Mouse (Mus musculus) right cerebral cortex, postnatal 25 days (tissue): Measurements from ENCODE around the gene Txlng.
"Not testable (repeated sequence)": the region's sequence is repeated elsewhere in the genome, so short reads cannot be mapped to it uniquely, and the experiment has no call there.

Source experiments
- DNase-seq: peaks from one replicate; pipeline ENCODE4 v3.0.0; 2022

The Txlng gene

DNA sequence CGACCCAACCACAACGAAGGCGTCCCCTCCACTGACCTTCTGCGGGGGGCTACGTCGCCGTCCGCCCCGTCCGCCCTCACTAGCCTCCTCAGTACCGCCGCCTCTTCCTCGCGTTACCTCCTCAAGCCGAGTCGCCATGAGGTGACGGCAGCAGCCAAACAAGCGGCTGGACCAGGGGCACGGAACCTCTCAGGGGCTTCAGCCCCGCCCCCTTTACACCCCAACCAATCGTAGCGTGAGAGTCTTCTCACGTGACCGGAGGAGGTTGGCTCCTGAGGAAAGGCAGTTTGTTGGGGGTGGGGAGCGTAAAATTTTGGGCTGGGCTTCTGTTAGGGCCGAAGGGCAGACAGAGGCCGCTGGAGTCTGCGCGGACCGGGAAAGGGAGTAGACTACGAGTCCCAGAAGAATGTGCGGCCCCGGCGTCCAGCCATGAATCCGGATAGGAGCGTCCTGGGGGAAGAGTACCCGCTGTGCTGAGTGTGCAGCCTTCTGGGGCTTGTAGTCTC is at the start of gene Txlng:
Gene Txlng, minus strand, starts transcription at position 252 of the 506 bp plus-strand sequence.
- peak; percentile 91 for DNase-seq

DNA sequence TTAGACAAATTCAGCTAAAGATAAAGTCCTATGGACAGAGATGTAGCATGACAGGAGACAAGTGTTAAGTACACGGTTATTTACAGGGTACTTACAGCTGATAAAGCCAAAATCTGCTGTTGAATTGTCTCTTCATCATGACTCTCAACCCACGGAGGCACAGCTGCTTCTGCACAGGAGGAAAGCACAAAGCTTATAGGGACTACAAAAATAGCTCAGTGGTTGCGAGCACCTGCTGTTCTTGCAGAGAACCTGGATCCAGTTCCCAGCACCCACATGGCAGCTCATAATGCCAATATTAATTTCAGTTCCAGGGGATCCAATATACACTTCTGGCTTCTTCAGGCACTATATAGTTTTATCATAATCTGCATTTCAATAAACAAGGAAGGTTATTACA is 49.0 kb upstream of the Txlng start:
- no peak for DNase-seq

DNA sequence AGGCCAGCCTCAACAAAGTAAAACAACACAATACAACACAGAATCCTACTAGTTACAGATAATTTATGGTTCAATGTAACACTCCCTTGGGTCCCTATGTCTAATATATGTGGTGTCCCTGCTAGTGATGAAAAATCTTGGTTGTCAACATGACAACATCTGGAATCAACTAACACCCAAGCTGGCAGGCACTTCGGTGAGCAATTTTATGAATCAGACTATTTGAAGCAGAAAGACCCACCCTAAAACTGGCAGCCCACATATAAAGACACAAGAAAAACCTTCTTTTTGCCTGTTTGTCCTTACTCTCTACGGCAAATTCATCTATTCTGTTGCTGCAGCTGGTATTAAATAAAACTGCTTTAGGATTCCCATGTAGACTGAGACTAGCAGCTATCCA is 44.5 kb upstream of the Txlng start:
- no peak for DNase-seq

DNA sequence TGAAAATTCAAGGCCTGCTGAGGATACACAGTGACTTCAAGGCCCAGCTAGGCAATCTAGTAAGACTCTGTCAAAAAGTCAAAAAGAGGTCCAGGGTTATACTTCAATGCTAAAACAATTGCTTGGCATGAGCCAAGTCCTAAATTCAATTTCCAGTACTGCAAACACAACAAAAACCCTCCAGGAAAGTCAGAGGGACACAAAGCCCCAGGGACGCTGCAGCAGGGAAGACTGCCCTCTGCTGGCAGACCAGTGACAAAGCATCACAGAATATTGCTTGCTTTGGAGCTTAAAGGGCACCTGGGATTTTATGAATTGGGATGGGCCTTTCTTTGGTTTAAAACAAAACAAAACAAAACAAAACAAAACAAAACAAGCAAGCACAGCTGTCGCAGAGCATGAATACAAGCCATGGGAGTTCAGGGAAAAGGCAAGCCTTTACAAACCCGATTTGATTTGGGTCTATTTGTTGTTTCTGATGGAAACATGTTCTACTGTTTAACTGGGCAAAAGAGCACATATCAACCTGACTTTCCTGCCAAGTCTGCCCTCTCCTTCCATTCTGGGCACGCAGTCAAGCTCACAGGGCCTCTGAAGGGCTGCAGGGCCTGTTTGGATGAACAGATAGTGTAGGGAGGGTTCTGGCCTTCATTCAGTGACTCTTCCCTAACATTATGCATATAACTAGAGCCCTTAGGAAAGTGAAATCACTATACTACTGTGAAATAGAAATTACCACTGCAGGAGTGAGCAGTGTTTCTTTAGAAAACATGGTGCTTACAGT is 42.7 kb upstream of the Txlng start:
- DNase-seq: no peak

DNA sequence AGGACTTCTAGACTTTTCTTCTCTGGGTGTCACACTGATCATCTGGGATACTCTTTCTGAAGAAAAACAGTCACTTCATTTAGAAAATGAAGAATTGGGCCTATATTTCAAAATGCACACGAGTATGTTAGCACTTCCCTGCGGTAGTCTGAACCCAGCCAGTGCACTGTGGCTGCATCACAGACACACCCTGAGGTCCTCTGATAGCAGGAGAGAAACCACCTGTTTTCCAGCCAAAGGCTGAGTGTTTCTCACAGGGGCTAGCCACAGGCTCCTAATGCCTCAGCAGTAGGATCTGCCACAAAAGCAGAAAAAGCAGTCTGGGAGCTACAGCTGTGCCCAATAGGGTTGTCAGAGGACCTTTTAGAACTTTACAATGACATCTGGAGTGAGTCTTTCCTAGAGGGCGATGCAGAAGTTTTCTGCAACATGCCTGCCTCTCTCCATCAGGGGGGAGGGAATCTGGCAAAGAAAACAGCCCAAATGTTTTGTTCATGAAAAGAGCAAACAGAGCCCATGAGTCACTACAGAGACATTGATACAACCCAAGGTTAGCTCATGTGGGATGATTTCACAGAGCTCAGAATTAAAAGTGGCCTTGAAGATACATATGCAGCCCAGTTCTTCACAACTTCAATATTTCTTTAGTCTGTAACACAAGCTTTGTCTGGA is 39.2 kb upstream of the Txlng start:
- no peak for DNase-seq

DNA sequence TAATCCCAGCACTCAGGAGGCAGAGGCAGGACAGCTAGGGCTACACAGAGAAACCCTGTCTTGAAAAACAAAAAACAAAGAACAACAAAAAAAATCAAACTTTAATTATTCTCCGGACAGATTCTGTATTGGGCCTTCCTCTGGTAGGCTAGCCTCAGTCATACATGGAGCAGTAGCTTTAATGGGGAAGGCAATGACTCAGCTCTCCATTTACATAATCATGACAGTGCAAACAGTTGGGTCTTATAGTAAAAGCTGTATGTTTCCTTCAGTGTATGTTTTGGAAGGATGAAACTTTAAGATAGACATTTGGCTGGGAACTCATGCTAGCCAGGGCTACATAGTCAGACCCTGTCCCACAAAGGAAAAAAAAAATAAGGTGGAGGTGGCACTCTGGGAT is 19.4 kb upstream of the Txlng start:
- DNase-seq: no peak

DNA sequence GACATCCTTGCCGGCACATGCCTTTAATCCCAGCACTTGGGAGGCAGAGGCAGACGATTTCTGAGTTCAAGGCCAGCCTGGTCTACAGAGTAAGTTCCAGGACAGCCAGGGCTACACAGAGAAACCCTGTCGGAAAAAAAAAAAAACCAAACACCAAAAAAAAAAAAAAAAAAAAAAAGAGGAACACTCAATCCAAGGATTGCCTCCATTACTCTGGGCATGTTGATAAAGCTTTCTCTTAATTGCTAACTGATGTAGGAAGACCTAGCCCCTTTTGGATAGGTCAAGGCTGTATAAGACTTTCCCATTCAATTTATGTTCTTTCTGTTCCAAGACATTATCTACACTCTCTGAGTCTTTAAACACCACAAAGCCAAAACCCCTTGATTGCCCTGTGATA is 16.3 kb upstream of the Txlng start:
- DNase-seq: no peak

DNA sequence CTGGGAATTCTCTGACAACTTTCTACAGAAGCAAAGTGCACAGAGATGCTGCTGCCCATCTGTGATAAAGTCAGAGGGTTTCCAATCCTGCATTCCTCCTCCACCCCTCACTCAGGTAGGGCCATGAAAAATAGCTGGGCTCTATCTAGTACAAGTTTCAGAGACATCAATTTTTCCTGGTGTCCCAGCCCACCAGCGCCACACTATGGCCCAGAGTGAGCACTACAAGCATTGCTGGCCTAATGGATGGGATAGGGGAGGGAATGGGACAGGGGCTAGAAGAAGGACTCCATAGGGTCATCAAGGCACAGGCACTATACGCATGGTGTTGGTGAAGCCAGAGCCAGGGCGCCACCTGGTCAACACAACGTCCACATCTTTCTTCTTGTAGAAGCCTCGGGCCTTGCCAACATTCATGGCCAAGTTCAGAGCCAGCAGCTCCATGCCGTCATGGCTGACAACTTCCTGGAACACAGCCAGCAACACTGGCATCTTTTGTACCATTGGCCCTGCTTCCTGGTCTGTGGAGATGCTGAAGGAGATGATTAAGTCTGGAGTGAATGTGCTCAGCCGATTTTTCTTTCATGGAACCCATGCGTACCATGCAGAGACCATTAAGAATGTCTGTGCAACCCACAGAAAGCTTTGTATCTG is 15.3 kb upstream of the Txlng start:
- DNase-seq: no peak

DNA sequence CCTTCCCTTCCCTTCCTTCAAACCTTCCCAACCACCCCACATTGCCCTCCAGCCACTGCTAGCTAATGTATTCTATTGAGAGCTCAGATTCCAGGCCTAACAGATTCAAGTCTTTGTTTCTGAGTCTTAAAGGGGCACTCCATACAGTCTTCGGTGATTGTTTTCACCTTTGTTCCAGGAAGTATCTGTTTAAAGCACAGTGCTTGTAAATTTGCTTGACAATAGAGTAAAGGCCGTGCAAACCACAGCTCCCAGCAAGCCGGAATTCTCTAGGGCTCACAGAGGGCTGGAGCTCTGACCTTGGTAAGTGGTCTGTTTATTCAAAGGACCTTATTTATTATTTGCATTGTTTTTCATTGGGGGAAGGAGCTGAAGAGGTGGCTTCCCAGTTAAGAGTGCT is 2.8 kb upstream of the Txlng start:
- no peak for DNase-seq

DNA sequence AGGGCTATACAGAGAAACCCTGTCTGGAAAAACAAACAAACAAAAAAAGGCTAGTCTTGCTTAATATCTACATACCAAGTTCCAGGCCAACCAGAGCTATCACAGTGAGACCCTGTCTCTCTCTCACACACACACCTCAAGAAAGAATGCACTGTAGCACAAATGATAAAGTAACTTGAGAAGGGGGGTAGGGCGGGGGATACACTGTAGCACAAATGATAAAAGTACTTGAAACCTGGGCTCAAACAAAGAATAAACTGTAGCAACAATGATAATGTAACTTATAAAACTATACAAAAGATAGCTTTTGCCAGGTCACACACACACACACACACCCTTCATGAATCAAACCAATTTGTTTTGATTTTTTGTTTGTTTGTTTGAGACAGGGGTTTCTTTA is 2.3 kb upstream of the Txlng start:
- DNase-seq: no peak

DNA sequence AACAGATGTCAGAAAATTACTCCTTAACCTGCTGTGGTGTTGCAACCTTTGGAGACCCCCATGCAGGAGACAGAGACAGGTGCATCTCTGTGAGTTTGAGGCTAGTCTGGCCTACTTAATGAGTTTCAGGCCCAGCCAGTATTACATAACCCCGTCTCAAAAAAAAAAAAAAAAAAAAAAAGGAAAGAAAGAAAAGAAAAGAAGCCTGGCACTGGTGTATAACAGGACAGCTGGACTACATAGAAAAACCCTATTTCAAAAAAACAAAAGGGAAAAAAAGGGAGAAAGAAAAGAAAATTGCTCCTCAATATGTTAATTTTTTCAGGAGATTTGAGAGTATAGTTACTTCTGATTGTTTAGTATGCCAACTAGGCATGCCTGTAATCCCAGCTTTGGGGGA is 1.8 kb upstream of the Txlng start:
- DNase-seq: no peak

DNA sequence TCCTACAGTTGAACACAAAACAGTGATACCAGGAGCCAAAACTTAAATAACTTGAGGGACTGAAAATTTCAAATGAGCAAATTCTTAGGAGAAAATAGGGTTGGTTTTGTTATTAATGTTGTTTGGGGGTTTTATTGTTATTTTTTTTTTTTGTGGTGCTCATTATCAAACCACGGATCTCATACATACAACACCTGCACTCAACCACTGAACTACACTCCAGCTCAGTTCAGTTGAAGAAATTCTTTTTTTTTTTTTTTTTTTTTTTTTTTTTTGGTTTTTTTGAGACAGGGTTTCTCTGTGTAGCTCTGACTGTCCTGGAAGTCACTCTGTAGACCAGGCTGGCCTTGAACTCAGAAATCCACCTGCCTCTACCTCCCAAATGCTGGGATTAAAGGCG is 1.1 kb upstream of the Txlng start:
- DNase-seq: not testable (repeated sequence)

DNA sequence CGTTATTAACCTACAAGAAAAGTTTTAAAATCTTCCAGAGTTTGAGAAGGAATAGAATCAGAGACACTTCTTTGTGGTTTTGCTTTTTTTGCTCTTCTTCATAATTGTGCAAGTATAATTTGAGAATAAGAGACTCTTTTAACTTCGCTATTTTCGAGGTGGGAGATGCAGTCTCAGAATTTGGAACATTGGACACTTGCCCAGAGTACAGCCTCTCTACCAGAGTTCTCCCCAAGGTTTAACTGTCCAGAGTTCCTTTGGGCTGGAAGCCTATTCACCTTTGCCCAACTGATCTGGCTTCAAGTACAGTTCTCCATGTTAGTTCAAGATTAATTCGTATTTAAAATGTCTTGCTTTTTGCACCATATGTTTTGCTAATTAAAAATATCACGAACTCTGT is 487 bp upstream of the Txlng start:
- no peak for DNase-seq

DNA sequence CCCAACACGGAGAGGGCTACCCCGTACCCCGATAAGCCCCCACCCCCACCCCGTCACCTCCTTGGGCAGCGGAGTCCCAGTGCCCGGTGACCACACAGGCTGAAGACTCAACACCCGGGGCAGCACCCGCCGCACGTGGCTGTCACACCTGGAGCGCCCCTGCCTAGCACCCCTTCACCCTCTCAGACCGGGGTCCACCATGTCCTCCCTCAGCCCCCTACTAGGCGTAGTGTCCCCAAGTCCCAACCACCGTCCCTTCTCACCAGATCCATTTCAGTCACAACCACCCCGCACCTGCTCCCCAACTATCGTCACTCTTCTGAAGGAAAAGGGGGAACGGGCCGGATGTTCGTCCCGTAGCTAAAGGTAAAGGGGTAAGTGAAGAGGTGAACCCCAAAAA is 471 bp downstream of the Txlng start:
- DNase-seq: no peak

DNA sequence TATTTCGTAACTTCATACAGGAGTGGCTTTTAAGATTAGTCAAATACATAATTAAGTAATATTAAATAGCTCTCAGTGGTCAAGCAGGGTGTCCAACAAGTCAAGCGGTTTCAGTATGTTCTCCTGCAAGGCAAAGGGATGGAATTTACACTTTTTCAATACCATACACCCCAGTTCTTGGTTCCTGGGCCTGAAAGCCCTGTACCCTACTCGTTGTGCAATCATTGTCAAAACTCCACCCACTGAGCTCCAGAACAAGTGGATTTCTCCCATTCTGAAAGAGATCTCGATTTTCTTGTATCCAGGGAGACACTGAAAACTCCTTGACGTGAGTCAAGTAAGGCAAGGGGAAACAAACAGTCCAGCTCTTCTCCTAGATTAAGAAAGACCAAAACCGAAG is 1.2 kb downstream of the Txlng start:
- DNase-seq: no peak

DNA sequence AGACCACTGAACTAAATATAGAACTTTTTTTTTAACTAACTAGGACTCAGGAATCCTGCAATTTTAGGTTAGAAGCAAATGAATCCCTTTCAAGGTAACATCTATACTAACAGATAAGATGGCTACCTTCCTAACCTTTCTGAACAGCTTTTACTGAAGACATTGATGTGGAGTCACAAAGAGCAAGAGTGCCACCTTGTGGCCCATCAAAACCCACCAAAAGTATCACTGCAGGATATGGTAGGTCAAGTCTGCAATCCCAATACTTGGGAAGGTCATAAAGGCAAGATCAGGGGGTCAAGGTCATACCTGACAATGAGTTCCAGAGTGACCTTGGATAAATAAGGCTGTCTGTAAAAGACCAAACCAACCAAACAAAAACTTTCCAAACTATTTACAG is 28.9 kb downstream of the Txlng start:
- DNase-seq: peak; percentile 4

DNA sequence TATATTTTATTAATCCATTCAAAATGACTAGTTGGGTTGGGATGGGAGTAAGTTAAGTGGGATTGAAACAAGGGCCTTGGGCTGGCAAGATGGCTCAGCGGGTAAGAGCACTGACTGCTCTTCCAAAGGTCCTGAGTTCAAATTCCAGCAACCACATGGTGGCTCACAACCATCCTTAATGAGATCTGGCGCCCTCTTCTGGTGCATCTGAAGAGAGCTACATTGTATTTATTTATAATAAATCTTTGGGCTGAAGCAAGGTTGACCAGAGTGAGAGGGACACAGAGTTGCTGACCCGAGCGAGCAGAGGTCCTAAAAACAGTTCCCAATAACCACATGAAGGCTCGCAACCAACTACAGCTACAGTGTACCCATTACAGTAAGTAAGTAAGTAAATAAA is 37.9 kb downstream of the Txlng start:
- DNase-seq: not testable (repeated sequence)

DNA sequence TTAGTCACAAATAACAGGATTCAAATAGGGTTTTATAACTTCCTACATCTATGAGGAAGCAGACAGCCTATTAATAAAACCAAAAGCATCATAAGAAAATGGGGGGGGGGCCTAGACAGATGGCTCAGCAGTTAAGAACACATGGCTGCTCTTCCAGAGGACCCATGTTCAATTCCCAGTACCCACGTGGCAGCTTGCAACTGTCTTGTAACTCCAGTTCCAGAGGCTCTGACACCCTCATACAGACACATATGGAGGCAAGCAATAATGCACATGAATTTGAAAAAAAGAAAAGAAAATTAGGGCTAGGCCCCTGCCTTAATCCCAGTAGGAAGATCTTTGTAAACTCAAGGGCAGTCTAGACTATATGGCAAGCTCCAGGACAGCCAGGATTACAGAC is 40.9 kb downstream of the Txlng start:
- no peak for DNase-seq

DNA sequence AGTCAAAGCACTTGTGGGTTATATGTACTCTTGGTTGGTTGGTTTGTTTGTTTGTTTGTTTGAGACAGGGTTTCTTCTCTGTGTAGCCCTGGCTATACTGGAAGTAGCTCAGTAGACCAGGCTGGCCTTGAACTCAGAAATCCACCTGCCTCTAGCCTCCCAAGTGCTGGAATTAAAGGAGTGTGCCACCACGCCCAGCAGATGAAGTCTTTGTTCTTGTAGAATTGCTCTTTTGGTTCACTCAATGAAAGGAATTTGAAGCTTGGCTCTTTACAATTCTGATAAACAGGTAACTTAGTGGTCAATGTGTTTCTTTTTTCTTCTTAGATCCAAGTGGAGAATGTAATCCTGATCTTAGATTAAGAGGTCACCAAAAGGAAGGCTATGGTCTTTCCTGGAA is 58.5 kb downstream of the Txlng start:
- no peak for DNase-seq

DNA sequence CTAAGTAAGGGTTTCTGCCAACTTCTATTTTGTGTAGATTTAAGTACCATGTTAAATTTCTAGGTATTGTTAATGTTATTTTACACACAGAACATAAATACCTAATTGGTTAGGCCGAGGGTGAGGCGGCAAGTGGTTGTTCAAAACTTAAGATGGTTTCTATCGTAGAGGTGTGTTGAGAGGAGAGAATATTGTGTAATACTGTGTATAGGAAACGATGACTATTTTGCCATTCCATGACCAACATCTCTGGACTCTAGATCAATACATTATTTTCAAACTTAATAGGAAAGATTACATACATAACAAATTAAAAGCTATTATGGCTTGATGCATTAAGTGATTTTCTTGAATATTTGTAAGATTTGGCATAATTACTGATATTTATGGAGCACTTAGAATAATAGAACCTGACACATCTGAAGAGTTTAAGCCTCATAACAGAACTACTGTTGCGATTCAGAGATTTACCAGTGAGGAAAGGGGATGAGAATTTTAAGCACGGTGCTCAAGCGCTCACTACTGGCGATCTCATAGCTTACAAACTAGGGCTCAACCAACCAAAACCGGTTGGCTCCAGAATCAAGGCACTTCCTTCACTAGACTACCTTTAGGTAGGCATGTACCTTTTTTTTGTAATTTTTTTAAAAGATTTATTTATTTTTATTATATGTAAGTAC is 67.4 kb downstream of the Txlng start:
- no peak for DNase-seq

DNA sequence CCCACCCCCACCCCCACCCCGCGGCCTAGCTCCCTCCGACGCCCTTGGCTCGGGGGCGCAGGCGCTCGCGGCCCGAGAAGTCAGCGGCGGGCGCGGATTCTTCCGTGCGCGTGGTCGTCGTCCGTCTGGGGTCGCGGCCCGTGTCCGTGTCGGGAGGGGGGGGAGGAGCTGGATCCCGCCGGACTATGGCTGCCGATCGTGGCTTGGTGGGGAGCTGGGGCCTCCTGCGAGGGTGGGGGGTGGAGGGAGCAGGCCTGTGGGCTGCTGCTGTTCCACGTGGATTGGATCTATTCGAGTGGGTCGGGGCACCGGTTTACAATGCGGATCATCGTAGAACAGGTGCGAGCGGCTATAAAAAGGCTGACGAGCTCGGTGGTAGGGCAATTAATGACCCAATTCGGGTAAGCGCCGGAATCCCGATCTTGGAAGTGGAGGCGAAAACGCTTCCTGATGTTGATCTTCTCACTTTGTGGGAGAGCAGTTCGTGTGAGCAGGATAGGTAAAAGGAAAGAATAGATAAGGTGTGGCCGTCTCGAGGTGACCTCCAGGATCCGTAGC is 68.2 kb downstream of the Txlng start:
- peak; percentile 5 for DNase-seq

DNA sequence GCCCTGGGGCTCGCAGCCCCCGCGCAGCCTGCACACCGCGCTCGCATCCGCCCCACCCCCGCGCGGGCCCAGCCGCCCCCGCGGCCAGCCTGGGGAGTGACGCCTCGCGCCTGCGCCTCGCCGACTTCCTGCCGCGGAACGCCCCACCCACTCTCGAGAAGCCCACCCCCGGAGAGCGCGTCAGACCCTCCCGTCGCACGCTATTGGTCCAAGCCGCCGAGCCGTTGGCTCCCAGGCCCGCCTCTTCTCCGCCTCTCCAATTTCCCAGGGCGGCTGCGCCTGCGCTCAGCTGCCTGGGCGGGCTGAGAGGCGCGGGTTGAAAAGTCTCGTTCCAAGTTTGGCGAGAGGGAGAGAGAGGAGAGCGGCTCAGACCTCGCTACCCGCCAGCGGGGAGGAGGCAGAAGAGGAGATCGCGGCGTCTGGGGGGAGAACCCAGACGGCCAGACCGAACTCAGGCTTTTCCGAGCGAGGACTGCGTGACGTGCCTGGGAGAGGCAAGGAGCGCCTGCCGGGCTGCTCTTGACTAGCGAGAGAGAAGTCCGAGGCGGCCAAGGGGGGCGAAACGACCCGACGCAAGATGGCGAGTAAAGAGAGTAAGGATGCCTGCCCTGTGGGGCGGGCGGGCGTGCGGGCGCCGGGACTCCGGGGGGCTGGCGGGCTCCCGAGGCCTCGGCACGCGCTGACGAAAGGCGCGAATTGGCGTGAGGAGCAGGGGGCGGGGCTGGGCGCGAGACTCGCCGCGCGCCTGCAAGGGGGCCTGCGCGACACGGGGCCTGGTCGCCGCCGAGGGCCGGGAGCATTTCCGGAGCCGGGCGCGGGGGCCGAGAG is 68.9 kb downstream of the Txlng start, which contains the start of gene Rbbp7:
Gene Rbbp7, plus strand, starts transcription at position 288 of the 828 bp plus-strand sequence.
- DNase-seq: peak; percentile 90
